Mouse (Mus musculus) heart, postnatal 25 days (tissue): ENCODE measurements around the gene Suz12. TPM values are rescaled to one million over a fixed set of nuclear protein-coding genes. Genes with fewer than 3 reads are reported as not detected.
"Not testable (repeated sequence)": the region's sequence is repeated elsewhere in the genome, so short reads cannot be mapped to it uniquely, and the experiment has no call there.

ENCODE experiments used
- DNase-seq: peaks from one replicate; pipeline ENCODE4 v3.0.0; 2022; ENCODE audit warnings: low spot score
- intact Hi-C: fragments of 180-260 bp; cut with DNase I; formaldehyde crosslinking; loops from one replicate; pipeline ENCODE4 v1.15.1; 2025
- total RNA-seq, 2 experiments: library from RNA; stranded (reverse); gene quantifications; 2 replicates each; pipeline ENCODE4 v1.2.3; 2021

The Suz12 gene
- 10 to 100 TPM; 24.9 to 27.2 TPM for total RNA-seq

DNA sequence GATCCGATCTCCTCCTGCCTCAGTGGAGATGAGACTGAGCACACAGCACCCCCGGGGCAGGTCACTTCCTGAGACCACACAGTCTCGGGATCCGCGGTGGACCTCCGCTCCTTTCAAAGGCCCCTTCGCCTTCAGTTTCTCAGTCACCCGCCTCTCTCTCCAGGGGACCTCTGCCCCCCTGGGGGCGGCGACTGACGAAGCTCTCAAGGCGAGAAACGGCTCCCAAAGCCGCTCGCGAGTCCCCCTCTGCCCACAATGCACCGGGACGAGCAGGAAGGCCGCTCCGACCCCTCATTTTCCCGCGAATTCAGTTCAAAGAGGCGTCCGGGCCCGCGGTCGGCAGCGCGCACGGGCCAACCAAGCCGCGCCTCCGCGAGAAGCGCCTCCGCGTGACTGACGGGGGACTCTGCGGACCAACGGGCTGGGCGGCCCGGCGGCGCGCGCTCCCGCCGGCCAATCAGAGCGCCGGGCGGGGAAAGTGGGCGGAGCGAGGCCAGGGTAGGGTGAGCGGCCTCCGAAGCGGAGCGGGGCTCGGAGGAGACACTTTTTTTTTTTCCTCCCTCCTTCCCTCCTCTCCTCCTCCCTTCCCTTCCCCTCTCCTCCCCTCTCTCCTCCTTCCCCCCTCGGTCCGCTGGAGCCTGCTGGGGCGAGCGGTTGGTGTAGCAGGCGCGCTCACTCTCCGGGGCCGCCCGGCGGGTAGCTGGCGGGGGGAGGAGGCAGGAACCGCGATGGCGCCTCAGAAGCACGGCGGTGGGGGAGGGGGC, at the start of gene Suz12:
TSS of gene Suz12 (plus strand) at position 515 of the 764 bp plus-strand sequence.
- intact Hi-C loops, result loop anchor here (2.0 kb wide), 1 partner anchor 28 kb away; no protein-coding TSS in a partner anchor

GRCm38 (mm10) chr11:79943136-79943535, 49.8 kb upstream of the Suz12 start:
- intact Hi-C loops, result no loop called here
- no peak for DNase-seq

More for the DNA sequence above, at the start of gene Suz12:
- peak; percentile 92 for DNase-seq

GRCm38 (mm10) chr11:79943601-79944000, 49.3 kb upstream of the Suz12 start:
- intact Hi-C loops, result no loop called here
- no peak for DNase-seq

GRCm38 (mm10) chr11:79947265-79947664, 45.6 kb upstream of the Suz12 start:
- intact Hi-C loops, result no loop called here
- no peak for DNase-seq

GRCm38 (mm10) chr11:79961346-79962124, 31.4 kb upstream of the Suz12 start:
- intact Hi-C loops, result no loop called here
- no peak for DNase-seq

DNA sequence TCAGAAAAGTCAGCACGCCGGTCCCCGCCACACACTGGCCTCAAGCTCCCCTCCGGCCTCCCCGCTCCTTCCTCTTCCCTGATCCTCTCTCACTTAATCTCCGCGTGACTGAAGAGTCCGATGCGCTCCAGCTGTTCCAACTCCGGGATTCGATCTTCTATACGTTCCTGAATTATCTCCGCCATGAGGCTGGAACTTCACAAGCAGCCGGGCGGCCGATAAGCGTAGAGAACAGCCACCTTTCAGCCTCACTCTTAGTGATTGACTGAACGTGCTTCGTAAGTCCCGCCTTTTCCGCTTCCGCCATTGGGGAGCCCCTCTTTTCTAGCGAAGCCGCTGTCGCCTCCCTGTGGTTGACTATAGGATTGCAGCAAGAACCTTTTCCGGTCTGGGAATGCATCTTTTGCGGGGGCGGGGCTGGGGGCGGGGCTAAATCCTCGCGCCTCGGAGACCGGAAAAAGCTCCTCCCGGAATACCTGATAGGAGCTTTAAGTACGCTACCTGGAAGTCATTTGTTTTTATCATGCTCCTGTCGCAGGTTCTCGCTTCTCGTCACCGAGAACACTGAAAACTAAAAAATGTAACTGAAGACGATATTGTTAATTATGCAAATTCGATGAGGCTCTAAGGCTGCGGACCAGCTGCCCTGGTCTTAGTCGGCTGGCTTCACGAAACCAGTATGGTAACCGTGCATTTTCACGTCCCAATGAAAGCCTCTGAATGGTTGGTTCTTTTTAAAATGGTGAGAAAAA, 30.6 kb upstream of the Suz12 start, which contains the start of gene Utp6:
TSS of gene Utp6 (minus strand) at position 266 of the 752 bp plus-strand sequence.
- intact Hi-C loops, result no loop called here

GRCm38 (mm10) chr11:79962877-79963183, 30.1 kb upstream of the Suz12 start:
- intact Hi-C loops, result no loop called here
- DNase-seq, result no peak

More for the DNA sequence above, 30.6 kb upstream of the Suz12 start, which contains the start of gene Utp6:
- peak; percentile 92 for DNase-seq

DNA sequence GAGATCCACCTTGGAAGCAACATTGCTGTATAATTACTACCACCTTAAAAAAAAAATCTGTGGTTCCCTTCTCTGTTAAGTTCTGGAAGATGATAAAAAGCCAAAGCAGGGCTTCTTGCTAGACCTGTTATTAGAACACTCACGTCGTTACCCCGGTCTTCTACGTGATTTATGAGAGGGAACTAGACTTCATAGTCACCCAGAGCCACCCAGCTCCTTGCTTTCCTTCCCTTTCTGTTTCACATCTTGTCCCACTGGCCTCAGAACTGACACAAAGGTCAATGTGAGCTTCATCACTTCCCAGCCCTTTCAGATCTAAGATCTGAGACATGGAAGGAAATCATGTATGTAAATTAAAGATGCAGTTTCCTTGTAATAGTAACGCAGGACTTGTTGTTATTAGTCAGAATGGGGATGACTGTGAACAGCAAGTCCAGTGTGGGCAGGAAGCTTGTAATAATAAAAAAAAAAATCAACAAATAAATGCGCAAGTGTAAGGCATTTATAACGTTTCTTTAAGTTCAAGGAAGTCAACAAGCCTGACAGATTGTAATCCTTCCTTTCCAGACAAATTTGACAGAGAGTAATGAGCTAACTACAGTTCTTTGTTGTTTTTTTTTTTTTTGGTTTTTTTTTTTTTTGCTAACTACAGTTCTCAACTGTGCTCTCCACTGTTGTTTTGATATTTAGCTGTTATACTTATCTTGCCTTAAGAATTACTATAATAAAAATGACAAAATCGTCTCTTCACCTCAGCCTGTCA, 29.5 kb upstream of the Suz12 start:
- intact Hi-C loops, result no loop called here

DNA sequence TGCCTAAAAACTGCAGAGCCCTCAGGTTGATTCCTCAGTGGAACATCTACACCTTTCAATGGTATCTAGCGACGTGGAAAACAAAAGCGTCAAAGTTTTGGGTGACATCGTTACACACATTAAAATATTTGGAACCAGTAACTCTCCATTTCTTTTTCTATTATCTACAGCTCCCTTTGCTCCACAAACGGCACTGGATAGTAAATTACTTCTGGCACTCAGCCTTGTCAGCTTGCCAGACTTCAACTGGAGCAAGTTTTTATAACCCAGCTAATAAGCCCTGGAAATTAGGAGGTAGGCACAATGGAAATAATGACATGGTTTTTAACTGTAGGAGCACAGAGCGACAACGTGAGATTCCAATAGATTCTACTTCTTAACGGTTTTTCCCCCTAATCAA, 27.0 kb upstream of the Suz12 start:
- no peak for DNase-seq
- intact Hi-C loops, result loop anchor here (2.0 kb wide), 1 partner anchor 27 kb away; the partner anchor contains the start of gene Suz12

More for the DNA sequence above, 29.5 kb upstream of the Suz12 start:
- no peak for DNase-seq

DNA sequence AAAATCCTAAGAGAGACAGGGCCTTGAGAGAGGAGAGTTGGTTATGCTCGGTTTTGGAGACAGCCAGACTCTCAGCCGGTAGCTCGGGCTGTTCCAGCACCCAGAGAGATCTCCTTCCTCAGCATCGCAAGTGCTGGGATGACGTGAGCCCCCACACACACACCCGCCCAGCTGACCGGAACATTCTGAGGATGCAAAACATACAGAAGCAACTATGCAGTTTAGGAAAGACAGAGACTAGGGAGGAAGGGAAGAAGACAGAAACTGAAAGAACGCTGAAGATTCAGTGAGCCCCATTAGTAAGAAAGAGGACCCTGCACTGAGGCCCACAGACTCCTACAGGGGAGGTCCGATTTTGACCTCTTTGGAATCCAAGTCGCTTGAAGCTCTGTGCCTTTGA, 25.2 kb upstream of the Suz12 start:
- intact Hi-C loops, result no loop called here
- no peak for DNase-seq

GRCm38 (mm10) chr11:79973133-79973532, 19.8 kb upstream of the Suz12 start:
- intact Hi-C loops, result no loop called here
- no peak for DNase-seq

DNA sequence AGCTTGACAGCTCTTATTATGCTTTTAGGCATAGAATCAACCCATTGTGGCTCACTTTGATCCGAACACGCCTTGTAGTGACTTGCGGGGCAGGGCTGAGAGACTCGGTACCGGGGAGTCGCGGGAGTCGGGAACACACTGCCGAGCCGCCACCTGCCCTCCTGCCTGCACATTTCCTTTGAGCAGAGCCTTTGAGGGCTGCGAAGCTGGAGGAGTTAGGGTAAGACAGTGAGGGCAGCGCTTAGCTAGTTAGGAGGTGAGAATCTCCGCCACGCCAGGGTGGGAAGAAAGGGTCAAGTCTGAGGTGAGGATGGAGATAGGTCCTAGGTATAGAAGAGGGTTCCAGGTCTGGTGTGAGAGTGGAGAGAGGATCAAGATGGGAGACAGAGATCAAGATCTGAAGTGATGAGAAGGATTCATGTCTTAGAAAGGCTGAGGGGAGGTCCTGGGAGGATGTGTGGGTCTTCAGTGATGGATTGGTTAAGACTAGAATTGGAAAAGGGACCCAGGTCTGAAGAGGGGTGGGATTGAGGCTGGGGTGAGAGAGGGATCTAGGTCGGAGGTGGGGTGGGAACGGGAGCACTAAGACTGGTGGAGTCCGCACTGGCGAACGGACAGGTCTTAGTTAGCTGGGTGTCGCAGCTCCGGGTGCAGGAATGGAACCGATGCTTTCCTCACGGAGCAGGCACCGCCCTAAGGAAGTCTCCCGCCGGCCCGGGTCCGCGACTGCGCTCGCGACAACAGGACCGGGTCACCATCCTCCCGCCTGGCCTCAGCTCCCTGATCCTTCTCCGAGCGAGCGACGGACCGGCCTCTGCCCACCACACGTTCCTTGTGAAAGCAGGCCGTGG, 19.1 kb upstream of the Suz12 start:
- no peak for DNase-seq
- intact Hi-C loops, result no loop called here

GRCm38 (mm10) chr11:79975377-79975776, 17.5 kb upstream of the Suz12 start:
- DNase-seq, result no peak
- intact Hi-C loops, result no loop called here

- DNase-seq, result no peak
- intact Hi-C loops, result no loop called here
These were observed 16.7 kb upstream of the Suz12 start for GRCm38 (mm10) chr11:79976222-79976621.

GRCm38 (mm10) chr11:79976645-79977044, 16.3 kb upstream of the Suz12 start:
- DNase-seq, intact Hi-C loops: not testable (repeated sequence)

- intact Hi-C loops, DNase-seq: not testable (repeated sequence)
These were observed 15.8 kb upstream of the Suz12 start for GRCm38 (mm10) chr11:79977061-79977460.

DNA sequence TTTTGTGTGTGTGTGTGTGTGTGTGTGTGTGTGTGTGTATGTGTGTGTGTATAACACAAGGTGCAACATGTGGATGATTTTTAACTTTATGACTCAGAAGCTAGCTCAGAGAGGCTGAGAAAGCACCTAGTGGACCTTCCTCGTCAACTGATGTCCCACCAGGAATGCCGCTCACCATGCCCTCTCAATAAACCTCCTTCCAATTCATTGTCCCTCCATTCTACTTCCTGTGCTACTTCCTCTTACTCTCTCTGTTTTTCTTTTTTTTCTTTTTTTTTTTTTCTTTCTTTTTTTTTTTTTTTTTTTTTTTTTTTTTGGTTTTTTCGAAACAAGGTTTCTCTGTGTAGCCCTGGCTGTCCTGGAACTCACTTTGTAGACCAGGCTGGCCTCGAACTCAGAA, 15.2 kb upstream of the Suz12 start:
- DNase-seq, intact Hi-C loops: not testable (repeated sequence)

DNA sequence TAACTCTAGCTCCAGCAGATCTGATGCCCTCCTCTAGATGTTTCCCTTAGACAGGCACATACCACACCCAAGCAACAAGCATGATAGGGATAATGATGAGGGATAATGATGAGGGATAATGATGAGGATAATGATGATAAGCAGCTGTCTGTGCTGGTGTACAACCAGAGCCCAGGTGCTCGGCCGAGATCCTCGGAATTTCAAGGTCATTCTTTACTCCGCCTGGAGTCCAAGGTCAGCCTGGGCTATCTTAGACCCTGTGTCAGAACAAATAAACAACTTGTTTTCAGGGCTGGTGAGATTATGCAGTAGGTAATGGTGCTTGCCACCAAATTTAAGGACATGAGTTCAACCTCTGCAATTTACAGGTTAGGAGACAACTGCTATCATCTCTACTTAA, 6.0 kb upstream of the Suz12 start:
- no peak for DNase-seq
- intact Hi-C loops, result no loop called here

GRCm38 (mm10) chr11:79987896-79988295, 5.0 kb upstream of the Suz12 start:
- DNase-seq, result no peak
- intact Hi-C loops, result no loop called here
